Mouse (Mus musculus) gastrocnemius, adult 2 months (tissue): ENCODE measurements around the gene Npsr1. TPM values are rescaled to one million over a fixed set of nuclear protein-coding genes. Genes with fewer than 3 reads are reported as not detected.

Experiments used
- DNase-seq: peaks from one replicate; pipeline ENCODE4 v3.0.0; 2022
- H3K27ac ChIP-seq: fragments of 200-600 bp; 2 replicates; pipeline ENCODE4 v1.8.1; 2022; ENCODE audit warnings: mild to moderate bottlenecking
- H3K4me3 ChIP-seq: fragments of 200-600 bp; 2 replicates; pipeline ENCODE4 v1.8.1; 2022; ENCODE audit warnings: mild to moderate bottlenecking, moderate library complexity
- CTCF ChIP-seq: fragments of 200-600 bp; IDR thresholded peaks from 2 replicates; pipeline ENCODE4 v1.8.1; 2022; ENCODE audit warnings: antibody characterized with exemption, mild to moderate bottlenecking, moderate library complexity
- intact Hi-C: fragments of 180-260 bp; cut with DNase I; formaldehyde crosslinking; loops from one replicate; pipeline ENCODE4 v1.15.1; 2025
- total RNA-seq, 2 experiments: library from RNA; stranded (reverse); gene quantifications; 2 replicates each; pipeline ENCODE4 v1.2.3; 2021

The Npsr1 gene
- total RNA-seq, 2 experiments from 2014 or later = not detected

DNA sequence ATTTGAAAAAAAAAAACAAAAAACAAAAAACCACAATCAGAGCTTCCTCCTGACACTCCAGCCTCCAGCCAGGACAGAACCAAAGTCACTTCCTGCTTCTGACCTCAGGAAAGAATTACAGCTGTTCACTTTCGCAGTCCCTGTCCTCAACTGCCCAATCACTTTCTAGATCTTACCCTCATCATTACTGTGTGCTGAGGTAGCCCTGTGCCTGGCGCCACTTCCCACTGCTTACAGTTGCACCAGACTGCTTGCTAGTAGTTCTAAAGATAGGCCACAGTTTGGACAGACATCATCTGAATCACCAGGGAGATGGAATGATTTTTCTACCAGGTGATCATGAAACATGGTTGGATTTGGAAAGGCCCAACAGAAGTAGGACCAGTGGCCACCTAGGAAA is 251.7 kb downstream of the Npsr1 start:
- intact Hi-C loops = no loop called here
- DNase-seq = no peak
- H3K4me3 ChIP-seq = no peak overlapping the region
- H3K27ac ChIP-seq = no peak overlapping the region
- no peak for TF ChIP-seq CTCF

- no peak for TF ChIP-seq CTCF
- intact Hi-C loops = no loop called here
- no peak for DNase-seq
- H3K27ac ChIP-seq = no peak overlapping the region
- H3K4me3 ChIP-seq = no peak overlapping the region
These were observed 253.6 kb downstream of the Npsr1 start for GRCm38 (mm10) chr9:24351402-24351801.
